Mouse (Mus musculus): ENCODE measurements around the gene Mrgprx1.

Gene Mrgprx1

GRCm38 (mm10) chr7:48027497-48027896 is at the start of gene Mrgprx1:
Gene Mrgprx1, minus strand, starts transcription at chr7:48027597.
- DNase-seq (ENCODE audit: low spot score), result no peak

DNA sequence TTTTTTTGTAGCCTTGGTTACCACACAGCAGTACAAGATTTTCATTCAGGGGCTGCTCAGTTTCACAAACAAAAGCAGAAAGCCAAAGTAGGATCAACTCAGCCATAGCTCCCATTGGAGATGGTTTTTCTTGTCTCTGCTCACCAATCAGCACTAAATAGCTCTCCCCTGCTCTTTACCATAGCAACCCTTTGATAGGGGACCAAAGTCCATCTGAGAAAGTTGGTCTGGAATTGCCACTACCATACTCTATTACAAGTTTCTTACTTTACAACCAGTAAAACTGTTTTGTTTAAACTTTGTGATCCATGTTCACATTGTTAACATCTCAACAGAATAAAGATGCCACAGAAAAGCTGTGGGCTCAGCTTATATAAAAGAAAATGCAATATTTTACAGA is 48.1 kb upstream of the Mrgprx1 start:
- DNase-seq (ENCODE audit: low spot score), result no peak

- no peak for DNase-seq (ENCODE audit: low spot score)
Observed at GRCm38 (mm10) chr7:48046475-48047185, 19.2 kb upstream of the Mrgprx1 start.

DNA sequence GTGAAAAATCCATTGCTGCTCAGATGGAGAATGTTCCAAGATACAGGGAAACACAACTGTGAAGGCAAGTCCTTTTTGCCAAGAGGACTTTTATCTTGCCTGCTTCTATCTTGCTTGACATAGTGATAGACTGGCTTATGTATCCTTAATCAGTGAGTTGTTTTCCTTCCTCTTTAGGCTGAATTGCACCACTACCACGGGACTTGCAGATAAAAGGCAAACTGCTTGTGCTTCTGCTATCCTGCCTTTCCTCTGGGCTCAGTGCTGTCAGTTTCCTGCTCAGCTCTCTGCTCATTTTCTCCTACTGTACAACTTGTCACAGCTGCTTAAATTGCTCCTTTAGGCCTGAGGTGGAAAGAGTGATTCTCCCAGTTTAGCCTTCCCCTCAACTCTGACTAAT is 16.6 kb upstream of the Mrgprx1 start:
- DNase-seq (ENCODE audit: low spot score), result no peak

- DNase-seq (ENCODE audit: low spot score), result no peak
Observed at GRCm38 (mm10) chr7:48017874-48018273, 9.5 kb downstream of the Mrgprx1 start.

DNA sequence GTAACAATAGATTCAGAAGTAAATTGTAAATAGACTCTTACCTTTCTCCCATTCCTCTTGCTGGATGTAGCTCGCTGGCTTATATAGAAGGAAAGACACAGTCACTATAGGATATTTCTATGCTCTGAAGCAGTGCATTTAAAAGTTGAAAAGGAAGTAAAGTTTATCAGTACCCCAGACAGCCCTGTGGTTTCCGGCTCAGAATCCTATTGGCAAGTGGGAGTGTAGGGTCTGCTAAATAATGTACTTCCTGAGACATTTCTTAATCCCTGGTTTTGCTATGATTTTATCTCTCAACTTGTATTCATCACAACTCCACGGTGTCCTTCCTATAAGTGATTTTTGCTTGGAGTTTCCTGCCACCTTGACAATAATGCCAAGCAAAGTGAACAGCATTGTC is 31.7 kb downstream of the Mrgprx1 start:
- no peak for DNase-seq (ENCODE audit: low spot score)

DNA sequence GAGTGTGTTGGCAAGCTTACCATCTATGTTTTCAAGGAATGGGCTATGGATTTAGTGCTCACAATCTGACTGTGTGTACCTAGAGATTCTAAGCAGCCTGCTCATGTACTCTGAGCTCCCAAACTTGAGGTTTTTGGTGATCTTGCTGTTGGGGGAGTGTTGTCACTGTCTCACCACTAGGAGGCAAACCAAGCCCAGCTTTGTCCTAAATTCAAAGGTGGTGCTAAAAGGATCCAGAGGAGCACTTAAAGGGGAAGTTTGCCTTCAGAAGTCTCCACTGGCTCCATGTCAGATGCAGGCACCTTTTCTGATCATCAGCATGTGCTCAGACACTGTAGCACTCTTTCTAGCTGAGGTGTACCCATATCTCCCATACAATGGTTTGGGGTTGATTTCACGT is 40.6 kb downstream of the Mrgprx1 start:
- no peak for DNase-seq (ENCODE audit: low spot score)

- DNase-seq (ENCODE audit: low spot score), result no peak
Observed at GRCm38 (mm10) chr7:47981995-47982394, 45.4 kb downstream of the Mrgprx1 start, which contains the start of gene Mrgpra4. Gene Mrgpra4, minus strand, starts transcription at chr7:47982095.
